Mouse (Mus musculus): Measurements from ENCODE around the gene Rgl2.
A peak's percentile ranks its signal among the peaks of the same experiment; 100 is the strongest.
"Not testable (repeated sequence)": the region's sequence is repeated elsewhere in the genome, so short reads cannot be mapped to it uniquely, and the experiment has no call there.

Rgl2 gene

GRCm38 (mm10) chr17:33929371-33930279 is at the start of gene Rgl2:
Gene Rgl2, plus strand, starts transcription at chr17:33929543.
- DNase-seq (ENCODE audit: low spot score): peak; percentile 94

- not testable (repeated sequence) for DNase-seq (ENCODE audit: low spot score)
Observed at GRCm38 (mm10) chr17:33884320-33884719, 45.0 kb upstream of the Rgl2 start.

GRCm38 (mm10) chr17:33887802-33888201 is 41.5 kb upstream of the Rgl2 start:
- DNase-seq (ENCODE audit: low spot score): not testable (repeated sequence)

- not testable (repeated sequence) for DNase-seq (ENCODE audit: low spot score)
Observed at GRCm38 (mm10) chr17:33888230-33888629, 41.1 kb upstream of the Rgl2 start.

- DNase-seq (ENCODE audit: low spot score): not testable (repeated sequence)
Observed at GRCm38 (mm10) chr17:33889941-33890532, 39.3 kb upstream of the Rgl2 start.

- peak; percentile 98 for DNase-seq (ENCODE audit: low spot score)
Observed at GRCm38 (mm10) chr17:33890533-33891059, 38.7 kb upstream of the Rgl2 start, which contains the start of gene Kifc1. Gene Kifc1, minus strand, starts transcription at chr17:33890661.

- DNase-seq (ENCODE audit: low spot score): no peak
Observed at GRCm38 (mm10) chr17:33891357-33891756, 38.0 kb upstream of the Rgl2 start.

GRCm38 (mm10) chr17:33891892-33892291 is 37.5 kb upstream of the Rgl2 start:
- DNase-seq (ENCODE audit: low spot score): not testable (repeated sequence)

GRCm38 (mm10) chr17:33892429-33892828 is 36.9 kb upstream of the Rgl2 start:
- DNase-seq (ENCODE audit: low spot score): no peak

- DNase-seq (ENCODE audit: low spot score): not testable (repeated sequence)
Observed at GRCm38 (mm10) chr17:33893011-33893410, 36.3 kb upstream of the Rgl2 start.

- no peak for DNase-seq (ENCODE audit: low spot score)
Observed at GRCm38 (mm10) chr17:33897114-33897794, 32.1 kb upstream of the Rgl2 start.

GRCm38 (mm10) chr17:33898193-33898592 is 31.1 kb upstream of the Rgl2 start:
- DNase-seq (ENCODE audit: low spot score): not testable (repeated sequence)

GRCm38 (mm10) chr17:33899642-33900041 is 29.7 kb upstream of the Rgl2 start:
- DNase-seq (ENCODE audit: low spot score): no peak

GRCm38 (mm10) chr17:33900281-33900988 is 28.9 kb upstream of the Rgl2 start:
- no peak for DNase-seq (ENCODE audit: low spot score)

- DNase-seq (ENCODE audit: low spot score): no peak
Observed at GRCm38 (mm10) chr17:33900989-33901314, 28.4 kb upstream of the Rgl2 start.

GRCm38 (mm10) chr17:33901653-33902052 is 27.7 kb upstream of the Rgl2 start:
- DNase-seq (ENCODE audit: low spot score): no peak

GRCm38 (mm10) chr17:33902079-33902478 is 27.3 kb upstream of the Rgl2 start:
- DNase-seq (ENCODE audit: low spot score): no peak

GRCm38 (mm10) chr17:33902491-33902890 is 26.9 kb upstream of the Rgl2 start:
- no peak for DNase-seq (ENCODE audit: low spot score)

GRCm38 (mm10) chr17:33903911-33904651 is 25.3 kb upstream of the Rgl2 start:
- DNase-seq (ENCODE audit: low spot score): not testable (repeated sequence)

GRCm38 (mm10) chr17:33904835-33905234 is 24.5 kb upstream of the Rgl2 start, which contains the start of gene Platr17:
Gene Platr17, plus strand, starts transcription at chr17:33905135.
- DNase-seq (ENCODE audit: low spot score): not testable (repeated sequence)

All from urinary bladder, postnatal 25 days (tissue).